Comparison of ENCODE assay signal across 7 mouse cellular contexts in the genomic region with DNA sequence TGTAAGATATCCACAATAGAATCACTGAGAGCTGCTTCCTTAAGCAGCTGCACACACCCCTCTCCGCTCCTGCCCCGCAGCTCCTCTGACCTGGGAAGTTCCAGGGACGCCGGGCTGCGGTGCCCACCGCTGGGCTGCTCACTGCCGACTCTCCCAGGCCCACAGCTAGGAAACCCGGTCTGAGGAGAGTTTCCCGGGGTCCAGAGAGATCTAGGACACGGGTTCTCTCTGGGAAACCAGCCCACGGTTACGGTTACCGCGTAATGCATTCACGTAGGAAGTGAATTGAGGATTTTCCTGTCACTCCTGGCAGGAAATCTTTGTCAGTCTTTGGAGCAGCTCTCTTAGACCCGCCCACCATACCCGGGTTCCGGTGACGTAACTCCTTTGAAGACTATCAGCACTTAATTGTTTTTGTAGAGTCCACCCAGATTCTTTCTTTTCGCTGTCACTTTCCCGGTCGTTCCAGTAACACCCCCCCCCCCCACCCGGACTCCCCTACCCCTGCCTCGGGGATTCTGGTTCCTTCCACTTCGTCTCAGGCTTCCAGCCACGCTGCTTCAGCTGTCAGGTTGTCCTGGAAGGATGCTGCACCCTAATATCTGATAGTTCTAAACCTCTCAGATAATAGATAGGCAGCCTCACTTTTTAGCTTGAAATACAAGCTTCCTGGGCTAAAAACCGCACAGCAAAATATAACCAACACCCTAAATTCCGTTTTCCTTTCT. TPM values are rescaled to one million over a fixed set of nuclear protein-coding genes. Genes with fewer than 3 reads are reported as not detected.
DNase-seq lines count a peak whose midpoint lies in the region; ATAC-seq and TF ChIP-seq lines count a peak whose summit lies in the region.

No protein-coding gene starts in this region.

- peak overlapping the region; percentile 89 for H3K27ac ChIP-seq in hindbrain, postnatal 0 days

- peak overlapping the region; percentile 67 for H3K9ac ChIP-seq in hindbrain, postnatal 0 days (replicated peaks; ENCODE audit: low read length)

- H3K4me1 ChIP-seq in hindbrain, postnatal 0 days (ENCODE audit: insufficient read depth, low read length), result no peaks in the 10 kb centered on the region

- no peaks in the 10 kb centered on the region for H3K27me3 ChIP-seq in hindbrain, postnatal 0 days (ENCODE audit: insufficient read depth, low read length)

- no peaks in the 10 kb centered on the region for H3K9me3 ChIP-seq in hindbrain, postnatal 0 days (ENCODE audit: low read length)

- peak; percentile 83 for DNase-seq in adipocyte (ENCODE audit: low spot score)
- DNase-seq in cerebellum, postnatal 4 days (ENCODE audit: low spot score in 2 of 2), result peak; percentile 24 to 58
- peak; percentile 25 to 27 for DNase-seq in gastrocnemius, adult 8-10 months (ENCODE audit: low spot score in 2 of 2)
- DNase-seq in hindbrain, postnatal 0 days (ENCODE audit: low spot score), result peak; percentile 94
- DNase-seq in left cerebral cortex, adult 18-20 months (ENCODE audit: low spot score in 2 of 2), result peak; percentile 54 to 74
- DNase-seq in lung, postnatal 4 days, result peak; percentile 69 to 70
- DNase-seq in right cerebral cortex, adult 2 months (ENCODE audit: low spot score in 2 of 2), result peak; percentile 63 to 76

- H3K4me2 ChIP-seq in hindbrain, postnatal 0 days (ENCODE audit: low read depth, low read length), result peak overlapping the region; percentile 59

- ATAC-seq in hindbrain, postnatal 0 days, result peak; percentile 98

- H3K4me3 ChIP-seq in hindbrain, postnatal 0 days (ENCODE audit: low read length), result peak overlapping the region; percentile 81

- 2% methylated on average over 28 of the region's 28 CpGs for WGBS in hindbrain, postnatal 0 days

- TF ChIP-seq CTCF in hindbrain, postnatal 0 days (IDR thresholded peaks at IDR 0.05; ENCODE audit: low read depth), result no peak

- no peaks in the 10 kb centered on the region for H3K36me3 ChIP-seq in hindbrain, postnatal 0 days (ENCODE audit: insufficient read depth, low read length)

RNA-seq across cellular contexts. Expression of gene Zfp945, which starts 49.3 kb away (rescaled TPM):
- 1 to 10 TPM; 2.1 to 3.0 (median 2.3) TPM for total RNA-seq in gastrocnemius, adult 8-10 months (2022)
- 11.6 and 16.6 TPM in 2 replicates for total RNA-seq in hindbrain, postnatal 0 days (2014; rRNA removed)
- polyA plus RNA-seq in hindbrain, postnatal 0 days (2015; fragmentation: Nextera tagmentation; extraction: Ambion mirVana), result 17.0 and 17.1 TPM in 2 replicates
- 10 to 100 TPM; 13.2 to 14.1 TPM for total RNA-seq in left cerebral cortex, adult 18-20 months (2021)

Comparison
In these comparisons a context has a peak if more than half of its experiments do, and no peak if none do; other contexts are left out.
1. Peak in every context shown above with its lines: DNase-seq, ATAC-seq, H3K4me3 ChIP-seq and H3K27ac ChIP-seq.
2. DNase-seq: peak in every context shown above with its lines; median percentile 94 in hindbrain, postnatal 0 days; 83 in adipocyte; 70 in lung, postnatal 4 days; 70 in right cerebral cortex, adult 2 months; 64 in left cerebral cortex, adult 18-20 months; 41 in cerebellum, postnatal 4 days; 26 in gastrocnemius, adult 8-10 months.